Mouse (Mus musculus) hindbrain, embryonic 11.5 days (tissue): ENCODE measurements at regions not wholly inside any gene's neighbourhood (a gene's known extent, or its start where the extent isn't known, plus 50 kb on each side); places are given as distances from the start of the nearest gene placed in this dataset.

Source experiments
- ATAC-seq: fragments of 200-750 bp; cut with Nextera tagmentation; 2 replicates; pipeline ENCODE4 v1.8.0; 2017; ENCODE audit warnings: mild to moderate bottlenecking, moderate TSS enrichment, moderate library complexity; ENCODE audit not compliant: low FRiP score
- DNase-seq: peaks from one replicate; pipeline ENCODE4 v3.0.0-alpha.2; 2015; ENCODE audit warnings: low spot score
- H3K27ac ChIP-seq: fragments of 300-500 bp; sonication (generic); 2 replicates; pipeline ENCODE4 v1.5.1; 2014; ENCODE audit warnings: mild to moderate bottlenecking, low read depth, low read length
- H3K27me3 ChIP-seq: fragments of 300-500 bp; sonication (generic); 2 replicates; pipeline ENCODE4 v1.6.1; 2014; ENCODE audit warnings: mild to moderate bottlenecking, low read length, moderate library complexity, mixed read lengths; ENCODE audit not compliant: control insufficient read depth, insufficient read depth
- H3K36me3 ChIP-seq: fragments of 300-500 bp; sonication (generic); 2 replicates; pipeline ENCODE4 v1.6.1; 2014; ENCODE audit warnings: mild to moderate bottlenecking, low read length, moderate library complexity, mixed read lengths; ENCODE audit not compliant: control insufficient read depth, insufficient read depth
- H3K4me1 ChIP-seq: fragments of 300-500 bp; sonication (generic); replicated peaks from 2 replicates; pipeline ENCODE4 v1.6.1; 2014; ENCODE audit warnings: low read length, mixed read lengths; ENCODE audit not compliant: control insufficient read depth, insufficient read depth
- H3K4me2 ChIP-seq: fragments of 300-500 bp; sonication (generic); replicated peaks from 2 replicates; pipeline ENCODE4 v1.6.1; 2014; ENCODE audit warnings: mild to moderate bottlenecking, low read depth, low read length
- H3K4me3 ChIP-seq: fragments of 300-500 bp; sonication (generic); 2 replicates; pipeline ENCODE4 v1.5.1; 2014; ENCODE audit warnings: low read depth, low read length
- H3K9ac ChIP-seq: fragments of 300-500 bp; sonication (generic); 2 replicates; pipeline ENCODE4 v1.6.1; 2014; ENCODE audit warnings: low read depth, low read length
- H3K9me3 ChIP-seq: fragments of 300-500 bp; sonication (generic); 2 replicates; pipeline ENCODE4 v1.6.1; 2016; ENCODE audit warnings: low read length; ENCODE audit not compliant: control insufficient read depth
- WGBS: fragments of 180-500 bp; shearing (Covaris S2); extraction: QIAGEN DNeasy Blood & Tissue Kit; methylation state at CpG from one replicate; pipeline ENCODE4 v1.1.7; 2014; 5-methylcytosine and 5-hydroxymethylcytosine counted together

DNA sequence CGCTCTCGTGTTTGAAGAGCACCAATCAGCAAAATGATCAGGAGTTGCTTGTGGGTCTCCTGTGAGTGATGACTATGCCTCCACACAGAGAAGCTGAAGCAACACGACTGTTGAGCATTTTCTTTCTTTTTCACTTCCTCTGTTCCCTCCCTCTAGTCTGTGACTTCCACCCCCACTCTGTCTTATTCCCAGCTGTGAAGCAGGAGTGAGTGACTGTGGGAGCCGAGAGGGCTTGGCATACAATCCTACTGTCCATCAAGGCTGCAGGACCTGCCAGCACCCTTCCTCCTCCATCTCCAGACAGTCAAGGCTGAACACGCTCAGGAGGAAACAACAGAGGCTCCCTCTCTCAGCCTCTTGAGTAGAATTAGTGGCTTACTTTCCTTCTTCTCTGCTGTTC, 401.3 kb downstream of the Plcl1 start:
- H3K27ac ChIP-seq: no peak overlapping the region
- H3K9ac ChIP-seq: no peak overlapping the region
- no peaks in the 10 kb centered on the region for H3K9me3 ChIP-seq
- no peak for DNase-seq
- H3K4me1 ChIP-seq: no peaks in the 10 kb centered on the region
- no peak for ATAC-seq
- 74% methylated on average over 5 of the region's 5 CpGs for WGBS
- H3K4me2 ChIP-seq: no peak overlapping the region
- H3K4me3 ChIP-seq: no peak overlapping the region
- H3K27me3 ChIP-seq: no peaks in the 10 kb centered on the region
- H3K36me3 ChIP-seq: no peaks in the 10 kb centered on the region

GRCm38 (mm10) chr1:55808724-55809519, 403.2 kb downstream of the Plcl1 start:
- WGBS: 92% methylated on average over 7 of the region's 7 CpGs
- DNase-seq (no peak), ATAC-seq (no peak)
- no peak overlapping the region for H3K9ac ChIP-seq
- H3K27me3 ChIP-seq: no peaks in the 10 kb centered on the region
- H3K27ac ChIP-seq: no peak overlapping the region
- H3K4me3 ChIP-seq: no peak overlapping the region
- H3K4me2 ChIP-seq: no peak overlapping the region
- no peaks in the 10 kb centered on the region for H3K9me3 ChIP-seq
- H3K4me1 ChIP-seq: no peaks in the 10 kb centered on the region
- H3K36me3 ChIP-seq: no peaks in the 10 kb centered on the region

GRCm38 (mm10) chr1:55812486-55812885, 406.8 kb downstream of the Plcl1 start:
- WGBS: 74% methylated on average over 1 of the region's 1 CpGs
- Histone ChIP-seq H3K36me3 (no peaks in the 10 kb centered on the region), H3K4me2 (no peak overlapping the region), H3K27me3 (no peaks in the 10 kb centered on the region), H3K4me3 (no peak overlapping the region), H3K9ac (no peak overlapping the region), H3K9me3 (no peaks in the 10 kb centered on the region), H3K4me1 (no peaks in the 10 kb centered on the region), H3K27ac (no peak overlapping the region)
- ATAC-seq (no peak), DNase-seq (no peak)

DNA sequence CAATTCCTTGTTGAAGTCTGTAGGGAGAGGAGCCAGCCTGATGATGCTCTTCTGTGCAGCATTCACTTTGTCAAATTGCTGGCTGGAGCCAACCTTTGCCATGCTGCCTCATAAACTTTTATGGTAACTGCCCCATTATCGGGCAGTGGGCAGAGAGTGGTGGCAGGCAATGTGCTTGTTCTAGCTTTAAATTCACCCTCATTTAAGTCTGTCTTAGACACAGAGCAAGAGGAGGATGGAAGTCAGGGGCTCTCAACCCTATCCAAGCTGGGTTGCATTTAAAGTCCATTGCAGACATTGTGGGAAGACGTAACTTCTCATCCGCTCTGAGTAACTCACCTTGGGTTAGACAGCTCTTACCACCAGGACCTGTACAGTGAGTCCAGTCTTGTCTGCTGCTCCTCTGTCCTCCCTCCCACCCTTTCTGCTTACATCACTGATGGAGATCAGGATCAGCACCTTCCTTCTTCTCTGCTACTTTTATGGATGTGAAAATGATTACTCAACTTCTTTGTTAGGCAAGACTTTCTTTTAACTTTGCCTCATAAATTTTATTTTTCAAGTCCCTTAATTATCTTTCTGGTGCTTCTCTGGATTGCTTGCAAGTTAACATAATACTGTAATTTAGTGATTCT, 415.3 kb downstream of the Plcl1 start:
- no peak overlapping the region for H3K4me3 ChIP-seq
- no peaks in the 10 kb centered on the region for H3K4me1 ChIP-seq
- H3K9ac ChIP-seq: no peak overlapping the region
- no peak overlapping the region for H3K4me2 ChIP-seq
- no peaks in the 10 kb centered on the region for H3K9me3 ChIP-seq
- WGBS: 89% methylated on average over 3 of the region's 3 CpGs
- H3K27ac ChIP-seq: no peak overlapping the region
- H3K27me3 ChIP-seq: no peaks in the 10 kb centered on the region
- no peaks in the 10 kb centered on the region for H3K36me3 ChIP-seq
- no peak for DNase-seq
- no peak for ATAC-seq

GRCm38 (mm10) chr1:55822599-55822998, 416.9 kb downstream of the Plcl1 start:
- Histone ChIP-seq H3K27ac (no peak overlapping the region), H3K4me3 (no peak overlapping the region), H3K27me3 (no peaks in the 10 kb centered on the region), H3K4me2 (no peak overlapping the region), H3K9ac (no peak overlapping the region), H3K4me1 (no peaks in the 10 kb centered on the region), H3K9me3 (no peaks in the 10 kb centered on the region), H3K36me3 (no peaks in the 10 kb centered on the region)
- no peak for DNase-seq
- 89% methylated on average over 4 of the region's 4 CpGs for WGBS
- no peak for ATAC-seq

- Histone ChIP-seq H3K27me3 (no peaks in the 10 kb centered on the region), H3K4me3 (no peak overlapping the region), H3K27ac (no peak overlapping the region), H3K4me2 (no peak overlapping the region), H3K4me1 (no peaks in the 10 kb centered on the region), H3K9ac (no peak overlapping the region), H3K36me3 (no peaks in the 10 kb centered on the region), H3K9me3 (no peaks in the 10 kb centered on the region)
- ATAC-seq: no peak
- DNase-seq: no peak
Observed at GRCm38 (mm10) chr1:55827191-55827590, 421.5 kb downstream of the Plcl1 start.

- H3K36me3 ChIP-seq: no peaks in the 10 kb centered on the region
- H3K27ac ChIP-seq: no peak overlapping the region
- H3K9me3 ChIP-seq: no peaks in the 10 kb centered on the region
- H3K4me1 ChIP-seq: no peaks in the 10 kb centered on the region
- no peak overlapping the region for H3K4me3 ChIP-seq
- H3K9ac ChIP-seq: no peak overlapping the region
- H3K27me3 ChIP-seq: no peaks in the 10 kb centered on the region
- no peak for DNase-seq
- H3K4me2 ChIP-seq: no peak overlapping the region
- WGBS: 92% methylated on average over 3 of the region's 3 CpGs
- ATAC-seq: no peak
Observed at GRCm38 (mm10) chr1:55835281-55835680, 429.6 kb downstream of the Plcl1 start.

DNA sequence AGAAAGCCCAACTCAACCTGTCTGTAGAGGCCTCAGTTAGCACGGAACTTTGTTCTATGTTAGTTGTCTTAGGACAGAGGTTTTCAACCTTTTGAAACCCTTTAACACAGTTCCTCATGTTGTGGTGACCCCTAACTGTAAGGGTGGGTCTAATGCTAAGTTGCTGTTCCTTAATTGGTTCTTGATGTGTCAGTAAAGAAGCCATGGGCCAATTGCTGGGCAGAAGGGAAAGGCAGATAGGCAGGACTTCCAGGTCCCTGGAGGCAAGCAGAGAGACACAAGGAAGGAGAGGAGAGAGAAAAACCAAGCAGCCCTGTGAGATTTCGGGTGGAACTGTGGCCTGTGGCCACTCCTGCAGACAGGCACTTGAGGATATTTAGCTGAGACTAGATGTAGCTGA, 431.0 kb downstream of the Plcl1 start:
- Histone ChIP-seq H3K4me2 (no peak overlapping the region), H3K36me3 (no peaks in the 10 kb centered on the region), H3K27me3 (no peaks in the 10 kb centered on the region), H3K4me3 (no peak overlapping the region), H3K27ac (no peak overlapping the region), H3K9me3 (no peaks in the 10 kb centered on the region), H3K4me1 (no peaks in the 10 kb centered on the region), H3K9ac (no peak overlapping the region)
- ATAC-seq (no peak), DNase-seq (no peak)
- 77% methylated on average over 2 of the region's 2 CpGs for WGBS

- no peak overlapping the region for H3K9ac ChIP-seq
- H3K36me3 ChIP-seq: no peaks in the 10 kb centered on the region
- H3K4me2 ChIP-seq: no peak overlapping the region
- DNase-seq (no peak), ATAC-seq (no peak)
- H3K27ac ChIP-seq: no peak overlapping the region
- H3K4me3 ChIP-seq: no peak overlapping the region
- H3K27me3 ChIP-seq: no peaks in the 10 kb centered on the region
- H3K9me3 ChIP-seq: no peaks in the 10 kb centered on the region
- H3K4me1 ChIP-seq: no peaks in the 10 kb centered on the region
Observed at GRCm38 (mm10) chr1:55837366-55837765, 431.6 kb downstream of the Plcl1 start.
